In the genomic region with DNA sequence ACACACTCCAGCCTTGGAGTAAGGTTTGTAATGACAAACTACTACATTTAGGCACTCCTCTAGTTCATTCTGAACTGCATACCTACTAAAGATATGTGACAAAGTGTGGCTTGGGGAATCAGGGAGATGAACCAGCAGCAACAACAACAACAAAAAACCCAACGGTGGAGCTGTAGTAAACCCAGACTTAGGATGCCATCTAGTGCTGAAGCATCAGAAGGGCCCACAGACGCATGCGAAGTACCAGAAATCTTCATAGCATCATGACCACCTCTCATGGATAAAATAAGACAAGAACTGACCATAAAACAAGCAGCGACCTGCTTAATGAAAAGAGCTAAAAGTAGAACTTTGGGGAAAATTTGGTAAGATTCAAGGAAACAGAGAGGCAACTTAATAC, we compare ENCODE assay signal across 22 mouse cellular contexts. TPM values are rescaled to one million over a fixed set of nuclear protein-coding genes. Genes with fewer than 3 reads are reported as not detected.
DNase-seq lines count a peak whose midpoint lies in the region; ATAC-seq and TF ChIP-seq lines count a peak whose summit lies in the region.
"Had no signal": no experiment of that assay in that cellular context is flagged by ENCODE, and none has a peak within 500 bp of the region (broad histone marks: within the 10 kb centered on the region; RNA-seq: fewer than 3 reads in every experiment).

No protein-coding gene starts in this region.

- ATAC-seq in frontal cortex, adult (ENCODE audit: low TSS enrichment): peak; percentile 72
- ATAC-seq: CD4-positive, CD25-positive, alpha-beta regulatory T cell, adult 4 months; forebrain, embryonic 13.5 days had no signal

- intact Hi-C loops in left cerebral cortex, postnatal 14 days (cut with DNase I): no loop called here
- intact Hi-C loops in left cerebral cortex, postnatal 4 days (cut with DNase I): no loop called here

- no peak for DNase-seq in frontal cortex, postnatal 14 days (ENCODE audit: low spot score in 2 of 2)
- peak; percentile 9 to 31 for DNase-seq in left cerebral cortex, postnatal 14 days (ENCODE audit: low spot score in 2 of 2)
- DNase-seq in left cerebral cortex, postnatal 4 days: no peak
- peak; percentile 12 for DNase-seq in A20 (ENCODE audit: low read depth, low spot score)
- DNase-seq in brain, embryonic 14.5 days (ENCODE audit: low read depth): peak; percentile 24
- DNase-seq in embryo, embryonic 11 days: no peak
- DNase-seq: cerebellum, postnatal 36 days; heart, postnatal 14 days; liver; lung, postnatal 14 days; retina, postnatal 1 day; thymus, postnatal 25 days had no signal

- TF ChIP-seq POLR2A in brain, embryonic 14.5 days (IDR thresholded peaks at IDR 0.05; ENCODE audit: borderline replicate concordance, extremely low read depth, insufficient read depth, insufficient read length, poor library complexity, severe bottlenecking): no peak

- peak; percentile 42; the same call in 1 of the 2 replicates for TF ChIP-seq CTCF in brain, embryonic 14.5 days (IDR thresholded peaks at IDR 0.05; ENCODE audit: borderline replicate concordance, extremely low read depth, insufficient read depth, insufficient read length)

RNA-seq across cellular contexts. Expression of gene Nsun3, which starts 13.2 kb away (rescaled TPM):
- 10 to 100 TPM; 11.8 to 11.9 TPM for total RNA-seq in left cerebral cortex, postnatal 14 days (2021)
- 10 to 100 TPM; 14.0 to 15.2 TPM for total RNA-seq in left cerebral cortex, postnatal 4 days (2021)
- polyA plus RNA-seq in brain, embryonic 14.5 days (2012; rRNA removed): 9.3 and 9.7 TPM in 2 replicates

RNA-seq across cellular contexts. Expression of gene Stx19, which starts 41.0 kb away (rescaled TPM):
- not detected for total RNA-seq in left cerebral cortex, postnatal 14 days (2021)
- total RNA-seq in left cerebral cortex, postnatal 4 days (2021): not detected
- polyA plus RNA-seq in brain, embryonic 14.5 days (2012; rRNA removed): 0.03 TPM in 2 replicates
- total RNA-seq: adrenal gland, adult 18-20 months; gastrocnemius, adult 18-20 months; granulocyte monocyte progenitor cell, adult 5-6 weeks; heart, postnatal 14 days; layer of hippocampus, postnatal 25 days; left cerebral cortex, postnatal 36 days had no signal
- polyA plus RNA-seq: G1E; large intestine, adult 2 months had no signal

Comparison
In these comparisons a context has a peak if more than half of its experiments do, and no peak if none do; other contexts are left out.
1. DNase-seq: peak in left cerebral cortex, postnatal 14 days (2 of 2), A20 (single experiment) and brain, embryonic 14.5 days (single experiment); none in frontal cortex, postnatal 14 days (0 of 2), left cerebral cortex, postnatal 4 days (single experiment) and embryo, embryonic 11 days (single experiment).